Mouse (Mus musculus) cerebellum, postnatal 4 days (tissue): ENCODE measurements at regions not wholly inside any gene's neighbourhood (a gene's known extent, or its start where the extent isn't known, plus 50 kb on each side); places are given as distances from the start of the nearest gene placed in this dataset.

Experiments used
- DNase-seq, 2 experiments: peaks; one replicate each; pipeline ENCODE4 v3.0.0; 2022; ENCODE audit warnings: low spot score in 2 of 2, mixed read lengths in 1 of 2

DNA sequence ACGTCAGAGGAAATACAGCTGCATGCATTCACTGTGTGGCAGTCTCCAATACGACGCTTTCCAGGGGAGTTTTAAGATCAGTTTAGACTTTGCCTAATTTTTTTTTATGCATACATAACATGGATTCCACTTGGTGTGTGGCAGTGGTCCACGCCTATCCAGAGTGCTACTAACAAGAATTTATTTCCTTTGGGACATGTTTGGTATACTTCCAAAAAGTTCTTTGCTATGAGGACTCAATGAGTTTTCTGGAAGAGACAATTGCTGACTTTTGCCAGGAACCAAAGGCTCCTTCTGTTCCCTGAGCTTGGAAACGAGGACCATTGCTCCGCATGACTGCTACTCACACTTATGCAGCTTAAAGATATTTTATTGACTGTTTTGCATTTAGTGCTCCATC, 59.2 kb downstream of the Marcks start:
- no peak for DNase-seq

GRCm38 (mm10) chr10:37078439-37078838, 60.3 kb downstream of the Marcks start:
- DNase-seq = peak; percentile 25 to 34

DNA sequence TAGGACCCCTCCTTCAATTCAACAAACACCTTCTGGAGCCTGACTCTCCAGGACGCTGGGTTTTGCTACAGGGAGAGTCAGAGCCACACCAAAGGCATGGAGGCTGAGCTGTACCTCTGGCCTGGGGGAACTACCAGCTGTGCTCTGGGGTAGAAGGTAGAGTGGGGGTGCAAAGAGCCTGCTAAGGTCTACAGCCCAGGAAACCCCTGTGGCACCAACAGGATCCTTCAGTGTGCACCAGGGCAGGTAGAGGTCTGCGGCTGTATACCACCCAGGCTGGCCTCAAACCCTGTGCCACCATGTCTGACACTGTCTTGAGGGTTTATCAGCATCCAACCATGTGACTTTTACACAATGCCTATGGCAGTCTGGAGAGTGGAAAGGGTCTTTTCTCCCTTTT, 61.0 kb downstream of the Marcks start:
- no peak for DNase-seq

DNA sequence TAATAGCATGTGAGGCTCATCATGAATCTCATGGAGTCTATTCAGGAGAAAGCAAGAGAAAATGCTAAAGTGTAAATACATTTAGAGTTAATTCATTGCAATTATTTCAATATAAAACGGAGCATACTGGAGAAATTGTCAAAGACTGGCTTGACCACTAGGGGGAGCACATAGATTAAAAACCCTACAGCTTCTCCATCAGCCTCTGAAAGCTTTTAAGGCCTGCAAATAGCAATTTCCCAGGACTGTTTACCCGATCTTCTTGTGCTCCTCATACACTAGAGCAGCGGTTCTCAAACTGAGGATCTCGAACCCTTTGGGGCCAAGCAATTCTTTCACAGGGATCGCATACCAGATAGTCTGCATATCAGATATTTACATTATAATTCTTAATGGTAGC, 65.9 kb downstream of the Marcks start:
- peak in 1 of 2 experiments; percentile 53 for DNase-seq

- no peak for DNase-seq
Observed at GRCm38 (mm10) chr10:37072061-37072460, 66.7 kb downstream of the Marcks start.

DNA sequence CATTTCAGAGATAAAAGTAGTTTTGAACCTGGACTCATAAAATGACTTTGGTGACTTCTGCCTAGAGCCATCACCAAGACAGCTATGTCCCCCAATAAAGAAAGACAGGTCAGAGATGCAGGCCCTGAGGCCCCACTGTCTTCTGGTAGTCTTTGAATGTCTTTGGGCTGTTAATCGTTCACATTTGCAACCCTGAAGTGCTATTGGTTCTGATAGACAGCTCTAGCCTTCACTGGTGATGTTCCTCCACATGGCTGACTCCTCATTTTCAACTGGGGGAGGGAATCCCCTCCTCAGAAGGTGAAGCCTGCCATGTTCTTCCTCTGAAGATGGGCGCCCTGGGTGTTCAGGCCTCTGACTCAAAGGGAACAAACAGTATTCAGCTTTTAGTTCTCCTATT, 67.3 kb downstream of the Marcks start:
- no peak for DNase-seq
